Mouse (Mus musculus) embryo, embryonic 9.5 days (tissue): ENCODE measurements around the gene Bpifa3.
"Not testable (repeated sequence)": the region's sequence is repeated elsewhere in the genome, so short reads cannot be mapped to it uniquely, and the experiment has no call there.

Experiments
- DNase-seq: peaks from one replicate; pipeline ENCODE4 v3.0.0-alpha.2; 2017; ENCODE audit errors: extremely low spot score

Gene Bpifa3

GRCm38 (mm10) chr2:154130120-154130519, at the start of gene Bpifa3:
TSS of gene Bpifa3 (plus strand) at chr2:154130336.
- DNase-seq, result no peak

GRCm38 (mm10) chr2:154097734-154098133, 32.4 kb upstream of the Bpifa3 start:
- no peak for DNase-seq

- DNase-seq, result no peak
These were observed 12.8 kb upstream of the Bpifa3 start for GRCm38 (mm10) chr2:154117381-154117780.

- no peak for DNase-seq
These were observed 12.4 kb downstream of the Bpifa3 start, which contains the start of gene Bpifa1 for GRCm38 (mm10) chr2:154142580-154142979. TSS of gene Bpifa1 (plus strand) at chr2:154142880.

GRCm38 (mm10) chr2:154143735-154144134, 13.6 kb downstream of the Bpifa3 start:
- no peak for DNase-seq

- no peak for DNase-seq
These were observed 17.4 kb downstream of the Bpifa3 start for GRCm38 (mm10) chr2:154147496-154147895.

- DNase-seq, result peak; percentile 17
These were observed 28.3 kb downstream of the Bpifa3 start for GRCm38 (mm10) chr2:154158433-154158832.

GRCm38 (mm10) chr2:154162307-154162706, 32.2 kb downstream of the Bpifa3 start, which contains the start of gene Bpifa5:
TSS of gene Bpifa5 (plus strand) at chr2:154162607.
- DNase-seq, result no peak

- DNase-seq, result no peak
These were observed 33.2 kb downstream of the Bpifa3 start for GRCm38 (mm10) chr2:154163306-154163705.

GRCm38 (mm10) chr2:154169172-154169571, 39.0 kb downstream of the Bpifa3 start:
- DNase-seq, result no peak

GRCm38 (mm10) chr2:154171621-154172020, 41.5 kb downstream of the Bpifa3 start:
- no peak for DNase-seq

- peak; percentile 26 for DNase-seq
These were observed 43.2 kb downstream of the Bpifa3 start for GRCm38 (mm10) chr2:154173313-154173712.

GRCm38 (mm10) chr2:154181900-154182299, 51.8 kb downstream of the Bpifa3 start:
- DNase-seq, result not testable (repeated sequence)

- not testable (repeated sequence) for DNase-seq
These were observed 52.9 kb downstream of the Bpifa3 start for GRCm38 (mm10) chr2:154183061-154183460.

- DNase-seq, result no peak
These were observed 55.2 kb downstream of the Bpifa3 start for GRCm38 (mm10) chr2:154185319-154185718.

- no peak for DNase-seq
These were observed 55.6 kb downstream of the Bpifa3 start for GRCm38 (mm10) chr2:154185748-154186147.

- no peak for DNase-seq
These were observed 57.3 kb downstream of the Bpifa3 start for GRCm38 (mm10) chr2:154187468-154187867.
